Mouse (Mus musculus) lung, postnatal 10 days (tissue): ENCODE measurements around the gene Gimap8.

Experiments used
- DNase-seq: peaks from one replicate; pipeline ENCODE4 v3.0.0; 2021

Gimap8 gene

DNA sequence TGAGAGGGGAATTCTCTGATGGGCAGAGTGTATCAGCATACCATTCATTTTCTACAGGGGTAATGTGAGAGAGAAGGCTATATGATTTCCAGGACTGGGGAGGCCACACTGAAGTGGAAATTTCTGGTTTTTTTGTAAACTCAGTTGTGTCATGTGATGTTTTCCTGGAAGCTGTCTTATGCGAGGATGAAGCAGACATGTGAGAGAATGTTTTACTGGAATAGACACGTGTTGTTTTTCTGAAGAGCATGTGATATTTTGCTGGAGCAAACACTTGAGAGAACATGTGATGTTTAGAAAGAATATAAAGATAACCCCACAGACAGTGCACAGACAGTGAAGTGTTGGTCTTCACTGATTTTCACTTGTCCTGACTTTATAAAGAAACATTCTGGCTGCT, 8.5 kb upstream of the Gimap8 start:
- no peak for DNase-seq

- no peak for DNase-seq
These were observed 5.6 kb upstream of the Gimap8 start for GRCm38 (mm10) chr6:48641391-48641790.

- DNase-seq, result peak; percentile 67
These were observed 4.2 kb upstream of the Gimap8 start for GRCm38 (mm10) chr6:48642764-48643292.

DNA sequence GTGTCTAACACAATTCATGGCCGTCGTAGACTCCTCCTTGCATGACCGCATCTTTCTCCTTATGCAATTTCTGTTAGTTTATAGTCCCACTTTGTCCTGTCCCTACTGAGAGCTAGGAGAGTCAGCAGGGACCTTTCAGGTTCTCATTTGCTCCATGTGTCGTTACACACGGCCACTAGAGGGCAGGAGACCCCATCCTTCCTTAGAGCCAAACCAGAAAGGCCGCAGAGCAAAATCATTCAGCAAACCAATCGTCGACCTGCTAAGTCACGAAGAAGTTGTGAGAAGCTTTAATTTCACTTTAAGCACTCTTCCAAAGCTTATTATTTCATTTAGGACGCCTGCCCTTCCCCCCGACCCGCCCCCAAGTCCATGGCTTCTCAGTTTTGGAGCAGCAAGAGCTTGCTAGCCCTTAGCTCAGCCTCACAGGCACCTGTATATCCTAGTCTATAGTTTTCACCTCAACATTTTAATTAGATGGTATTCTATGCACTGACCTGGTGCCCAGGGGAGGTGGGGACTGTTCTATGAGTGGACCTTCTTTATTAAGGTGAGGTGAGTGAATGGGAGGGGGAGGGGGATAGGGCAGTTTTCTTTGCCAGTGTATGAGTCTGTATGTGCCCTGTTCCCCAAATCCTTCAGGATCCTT, 1.2 kb upstream of the Gimap8 start:
- DNase-seq, result peak; percentile 84

DNA sequence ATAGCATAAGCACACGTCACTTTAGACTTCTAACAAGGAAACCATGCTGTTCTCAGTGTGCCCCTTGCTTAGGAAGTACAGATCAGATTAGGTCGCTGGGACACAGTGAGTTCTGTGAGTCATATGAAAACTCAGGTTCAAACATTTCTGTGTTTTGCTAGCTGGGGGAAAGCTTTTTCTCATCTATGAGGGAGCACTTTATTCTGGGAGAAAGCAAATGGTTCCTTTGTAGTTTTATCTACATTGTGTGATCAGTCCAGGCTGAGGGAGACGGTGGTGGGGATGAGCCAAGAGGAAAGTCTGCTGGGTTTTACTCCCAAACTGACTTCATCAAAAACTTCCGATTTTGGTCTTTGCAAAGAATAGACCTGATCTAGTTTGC, 734 bp upstream of the Gimap8 start:
- DNase-seq, result no peak

GRCm38 (mm10) chr6:48647611-48648010, 577 bp downstream of the Gimap8 start:
- DNase-seq, result no peak

DNA sequence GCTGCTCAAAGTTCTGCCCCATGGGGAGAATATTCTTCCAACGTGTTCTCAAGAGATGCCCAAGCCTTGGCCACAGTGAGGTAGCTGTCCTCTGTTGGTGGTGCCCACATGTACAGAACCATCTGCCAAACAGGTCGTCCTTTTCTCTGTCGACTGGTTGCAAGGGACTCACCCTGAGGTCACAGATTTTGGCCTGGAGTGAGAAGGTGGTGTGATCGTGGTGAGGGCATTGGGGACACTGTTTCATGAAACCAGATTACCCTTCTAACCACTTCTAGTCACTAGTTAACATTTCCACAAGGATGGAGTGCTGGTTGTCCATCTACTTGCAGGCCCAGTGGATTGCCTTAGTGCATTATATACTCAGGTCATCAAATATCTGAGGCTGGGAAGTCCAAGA, 1.7 kb downstream of the Gimap8 start:
- DNase-seq, result no peak

- DNase-seq, result no peak
These were observed 3.0 kb downstream of the Gimap8 start for GRCm38 (mm10) chr6:48650041-48650440.

- DNase-seq, result no peak
These were observed 11.7 kb downstream of the Gimap8 start for GRCm38 (mm10) chr6:48658721-48659120.

GRCm38 (mm10) chr6:48664750-48665149, 17.7 kb downstream of the Gimap8 start:
- no peak for DNase-seq

GRCm38 (mm10) chr6:48665471-48665870, 18.4 kb downstream of the Gimap8 start:
- DNase-seq, result no peak

DNA sequence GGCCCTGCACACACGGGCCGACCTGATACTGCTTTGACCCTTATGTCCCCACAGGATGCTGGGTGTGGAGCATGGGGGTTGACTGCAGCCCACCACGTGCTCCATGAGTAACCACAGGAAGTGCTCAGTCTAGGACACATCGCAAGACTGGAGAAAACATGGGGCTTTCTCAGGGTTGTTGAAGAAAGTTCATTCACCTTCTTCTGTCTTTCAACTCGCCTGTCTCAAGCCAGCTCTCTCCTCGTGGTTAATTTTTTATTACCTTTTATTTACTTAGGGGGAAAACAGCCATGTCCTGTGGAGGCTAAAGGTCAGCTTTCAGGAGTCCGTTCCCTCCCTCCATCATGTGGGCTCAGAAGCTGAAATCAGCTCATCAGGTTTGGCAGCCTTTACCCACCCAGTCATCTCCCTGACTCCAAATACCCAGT, 19.1 kb downstream of the Gimap8 start:
- DNase-seq, result no peak

- no peak for DNase-seq
These were observed 21.0 kb downstream of the Gimap8 start for GRCm38 (mm10) chr6:48668022-48668421.

DNA sequence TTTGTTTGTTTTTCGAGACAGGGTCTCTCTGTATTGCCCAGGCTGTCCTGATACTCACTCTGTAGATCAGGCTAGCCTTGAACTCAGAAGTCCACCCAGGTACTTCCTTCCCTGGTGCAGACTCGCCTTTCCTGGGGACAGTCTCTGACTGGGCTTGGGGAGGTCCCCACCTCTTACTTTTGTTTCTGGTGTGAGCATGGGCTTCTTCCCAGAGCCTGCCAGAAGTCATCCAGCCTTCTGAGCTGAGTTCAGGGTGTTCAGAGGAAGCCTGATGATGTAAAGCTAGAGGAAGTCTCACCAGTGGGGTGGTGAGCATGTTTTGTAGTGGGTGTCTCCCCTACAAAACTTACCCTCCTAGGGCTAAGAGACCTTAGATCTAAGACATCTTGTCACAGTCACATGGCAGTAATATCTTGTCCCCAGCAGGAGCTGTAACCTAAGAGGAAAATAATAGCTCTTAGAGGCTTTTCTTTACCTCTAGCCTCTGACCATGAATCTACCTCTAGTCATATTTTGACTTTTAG, 22.5 kb downstream of the Gimap8 start:
- no peak for DNase-seq

- DNase-seq, result no peak
These were observed 27.4 kb downstream of the Gimap8 start for GRCm38 (mm10) chr6:48674291-48675058.

- DNase-seq, result no peak
These were observed 28.4 kb downstream of the Gimap8 start for GRCm38 (mm10) chr6:48675400-48675930.

DNA sequence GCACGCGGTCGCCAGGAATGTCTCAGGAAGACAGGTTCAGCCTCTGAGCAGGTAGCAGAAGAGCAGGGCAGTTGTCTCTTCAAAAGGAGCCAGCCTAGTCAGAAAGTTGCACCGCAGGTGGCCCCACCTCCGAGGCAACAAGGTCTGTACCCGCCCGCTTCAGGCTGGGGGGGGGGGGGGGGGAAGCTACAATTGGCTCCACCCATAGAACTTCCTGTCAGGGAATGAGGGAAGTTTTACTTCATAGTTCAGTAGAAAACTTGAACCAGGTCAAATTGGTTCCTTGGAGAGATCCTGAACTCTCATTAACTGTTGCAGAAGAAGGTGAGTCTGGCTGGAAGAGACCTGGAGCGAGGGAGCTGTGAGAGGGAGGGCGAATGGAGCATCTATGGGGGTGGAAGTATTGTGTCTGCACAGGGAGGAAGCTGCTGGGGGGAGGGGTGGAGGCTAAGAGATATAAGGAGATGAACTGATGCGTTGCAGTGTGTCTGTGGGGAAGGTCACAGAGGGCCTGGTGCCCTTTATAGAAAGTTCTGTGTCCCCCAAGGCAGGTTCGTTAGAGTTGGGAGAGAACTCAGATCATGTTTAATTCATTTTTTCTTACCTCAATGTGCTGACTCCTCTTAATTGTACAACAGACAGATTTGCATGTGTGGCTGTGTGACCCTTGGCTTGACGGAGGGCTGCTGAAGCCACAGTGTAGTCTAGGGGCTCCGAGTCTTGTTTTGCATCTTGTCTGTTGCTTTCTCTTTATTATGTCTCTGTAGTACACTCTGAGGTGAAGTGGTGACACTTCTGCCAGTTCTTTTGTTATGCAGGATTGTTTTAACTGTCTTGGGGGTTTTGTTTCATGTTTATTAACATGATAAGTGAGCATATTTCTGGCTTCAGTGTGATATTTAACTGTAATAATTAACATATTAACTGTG, 29.2 kb downstream of the Gimap8 start, which contains the start of gene Gimap9:
Gimap9 (plus strand) TSS at position 199 of the 929 bp plus-strand sequence.
- peak; percentile 64 for DNase-seq

- DNase-seq, result no peak
These were observed 29.9 kb downstream of the Gimap8 start for GRCm38 (mm10) chr6:48676860-48677415.

DNA sequence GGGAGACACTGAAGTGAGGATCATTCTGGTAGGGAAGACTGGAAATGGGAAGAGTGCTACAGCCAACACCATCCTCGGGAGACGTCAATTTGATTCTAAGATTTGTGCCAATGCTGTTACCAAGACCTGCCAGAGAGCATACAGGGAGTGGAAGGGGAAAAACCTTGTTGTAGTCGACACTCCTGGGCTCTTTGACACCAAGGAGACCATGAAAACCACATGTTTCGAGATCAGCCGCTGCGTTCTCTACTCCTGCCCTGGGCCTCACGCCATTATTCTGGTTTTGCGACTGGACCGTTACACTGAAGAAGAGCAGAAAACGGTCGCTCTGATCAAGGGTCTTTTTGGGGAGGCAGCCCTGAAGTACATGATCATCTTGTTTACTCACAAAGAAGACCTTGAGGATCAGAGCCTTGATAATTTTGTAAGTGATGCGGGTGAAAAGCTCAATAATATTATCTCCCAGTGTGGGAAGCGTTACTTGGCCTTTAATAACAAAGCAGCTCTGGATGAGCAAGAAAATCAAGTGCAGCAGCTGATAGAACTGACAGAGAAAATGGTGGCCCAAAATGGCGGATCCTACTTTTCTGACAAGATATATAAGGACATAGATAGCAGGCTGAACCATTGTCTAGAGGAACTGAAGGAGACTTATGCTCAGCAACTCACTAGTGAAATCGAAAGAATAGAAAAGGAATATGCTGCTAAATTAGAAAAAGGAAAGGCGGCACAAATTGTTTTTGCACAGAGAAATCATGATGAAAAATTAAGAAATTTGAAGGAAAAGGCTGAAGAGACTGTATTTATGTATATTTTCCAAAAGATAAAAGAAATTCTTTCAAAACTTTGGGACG, 30.7 kb downstream of the Gimap8 start:
- no peak for DNase-seq

GRCm38 (mm10) chr6:48678391-48678790, 31.4 kb downstream of the Gimap8 start:
- DNase-seq, result no peak

DNA sequence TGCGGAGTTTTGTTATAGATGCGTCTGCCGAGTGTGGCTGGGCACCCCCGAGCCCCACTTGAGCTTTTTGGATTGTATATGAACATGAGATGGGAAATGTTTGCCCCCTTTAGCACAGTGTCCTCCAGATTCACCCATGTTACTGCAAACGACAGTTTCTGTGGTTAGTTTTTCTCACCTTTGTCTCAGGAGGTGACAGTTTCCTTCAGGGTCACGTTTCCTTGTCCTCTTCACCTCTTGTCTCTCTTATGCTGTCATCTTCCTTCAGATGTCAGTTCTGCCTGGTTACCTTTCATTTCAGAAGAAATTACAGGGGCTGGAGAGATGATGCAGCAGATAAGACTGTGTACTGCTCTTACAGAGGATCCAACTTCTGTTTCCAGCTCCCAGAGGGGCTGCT, 32.7 kb downstream of the Gimap8 start:
- DNase-seq, result no peak
